In the genomic region with DNA sequence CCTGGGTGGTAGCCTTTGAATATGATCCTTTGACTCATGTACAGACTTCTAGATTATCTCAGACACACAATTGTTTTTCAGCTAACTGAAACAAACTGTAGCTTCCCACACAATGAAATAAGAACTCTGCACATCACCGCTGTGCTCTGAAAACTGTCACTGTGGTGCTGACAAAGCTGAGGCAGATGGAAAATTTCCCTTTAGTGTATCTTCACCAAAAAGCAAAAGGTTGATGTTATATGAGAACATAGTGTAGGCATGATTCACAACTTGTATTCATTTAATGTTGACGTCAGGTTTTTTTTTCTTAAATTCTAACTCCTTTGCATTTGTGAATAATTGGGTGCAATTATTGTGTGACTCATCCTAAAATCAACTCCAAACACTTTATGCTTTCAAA, we compare ENCODE assay signal across 16 mouse cellular contexts.
"Had no signal": no experiment of that assay in that cellular context is flagged by ENCODE, and none has a peak within 500 bp of the region (broad histone marks: within the 10 kb centered on the region; RNA-seq: fewer than 3 reads in every experiment).

No protein-coding gene starts in this region.

- DNase-seq: kidney, adult 2 months; kidney, postnatal 25 days; liver, postnatal 0 days; lung, embryonic 14.5 days; lung, postnatal 10 days; lung, postnatal 4 days; right cerebral cortex, adult 18-20 months; right cerebral cortex, postnatal 25 days; thymus, adult 2 months; thymus, postnatal 25 days had no signal

- H3K27me3 ChIP-seq: limb, embryonic 12.5 days; limb, embryonic 15.5 days; midbrain, embryonic 15.5 days; neural tube, embryonic 13.5 days had no signal

- H3K4me1 ChIP-seq: limb, embryonic 12.5 days; limb, embryonic 15.5 days; midbrain, embryonic 15.5 days; neural tube, embryonic 13.5 days had no signal

- H3K27ac ChIP-seq: kidney, postnatal 0 days; limb, embryonic 12.5 days; limb, embryonic 15.5 days; liver, embryonic 14.5 days; midbrain, embryonic 15.5 days; neural tube, embryonic 13.5 days had no signal

- H3K36me3 ChIP-seq: limb, embryonic 12.5 days; limb, embryonic 15.5 days; midbrain, embryonic 15.5 days; neural tube, embryonic 13.5 days had no signal

- H3K4me3 ChIP-seq: limb, embryonic 12.5 days; limb, embryonic 15.5 days; midbrain, embryonic 15.5 days; neural tube, embryonic 13.5 days had no signal
